Mouse (Mus musculus) mouse trophoblast stem cell (cell line): ENCODE data around the gene Carns1.
"Not testable (repeated sequence)": the region's sequence is repeated elsewhere in the genome, so short reads cannot be mapped to it uniquely, and the experiment has no call there.

Experiments
- in situ Hi-C, 2 experiments: fragments of 300-500 bp; cut with MseI, MboI; formaldehyde crosslinking; loops; 2 replicates in 1 of 2; 3 replicates in 1 of 2; pipeline ENCODE4 v1.15.1; 2025

Carns1 gene

DNA sequence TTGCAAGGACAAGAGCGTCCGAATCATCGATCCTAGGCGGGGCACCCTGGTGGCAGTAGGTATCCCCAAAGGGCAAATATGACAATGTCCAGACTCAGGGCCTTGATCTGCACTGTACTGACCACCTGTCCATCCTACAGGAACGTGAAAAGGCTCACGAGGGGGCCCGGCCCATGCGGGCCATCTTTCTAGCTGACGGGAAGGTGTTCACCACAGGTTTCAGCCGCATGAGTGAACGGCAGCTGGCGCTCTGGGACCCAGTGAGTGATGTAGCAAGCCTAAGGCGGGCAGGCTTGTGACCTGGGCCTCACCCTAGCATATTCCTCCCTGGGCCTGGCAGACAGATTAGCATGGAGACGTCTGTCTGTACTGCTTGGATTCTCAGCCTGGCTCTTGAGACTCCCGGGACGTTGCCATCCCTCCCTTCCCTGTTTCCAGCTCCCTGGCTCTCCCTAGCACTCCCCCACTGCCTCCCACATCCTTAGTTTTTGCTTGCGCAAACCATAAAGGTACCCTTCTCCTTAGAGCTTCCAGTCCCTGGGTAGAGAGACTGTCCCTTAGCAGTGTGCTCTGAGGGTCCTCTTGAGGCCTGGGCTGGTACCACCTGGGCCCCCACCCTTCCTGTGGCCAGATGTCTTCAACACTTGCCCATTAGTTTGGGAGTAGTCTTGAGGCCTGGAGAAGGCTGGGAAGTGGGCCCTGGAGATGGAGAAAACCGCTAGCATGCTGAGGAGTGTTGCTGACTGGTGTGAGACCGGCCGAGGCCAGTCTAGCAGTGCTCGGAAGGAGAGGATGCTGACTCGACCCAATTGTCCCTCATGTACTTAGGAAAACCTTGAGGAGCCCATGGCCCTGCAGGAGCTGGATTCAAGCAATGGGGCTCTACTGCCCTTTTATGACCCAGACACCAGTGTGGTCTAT is 24.5 kb downstream of the Carns1 start:
- in situ Hi-C loops, result no loop called here

DNA sequence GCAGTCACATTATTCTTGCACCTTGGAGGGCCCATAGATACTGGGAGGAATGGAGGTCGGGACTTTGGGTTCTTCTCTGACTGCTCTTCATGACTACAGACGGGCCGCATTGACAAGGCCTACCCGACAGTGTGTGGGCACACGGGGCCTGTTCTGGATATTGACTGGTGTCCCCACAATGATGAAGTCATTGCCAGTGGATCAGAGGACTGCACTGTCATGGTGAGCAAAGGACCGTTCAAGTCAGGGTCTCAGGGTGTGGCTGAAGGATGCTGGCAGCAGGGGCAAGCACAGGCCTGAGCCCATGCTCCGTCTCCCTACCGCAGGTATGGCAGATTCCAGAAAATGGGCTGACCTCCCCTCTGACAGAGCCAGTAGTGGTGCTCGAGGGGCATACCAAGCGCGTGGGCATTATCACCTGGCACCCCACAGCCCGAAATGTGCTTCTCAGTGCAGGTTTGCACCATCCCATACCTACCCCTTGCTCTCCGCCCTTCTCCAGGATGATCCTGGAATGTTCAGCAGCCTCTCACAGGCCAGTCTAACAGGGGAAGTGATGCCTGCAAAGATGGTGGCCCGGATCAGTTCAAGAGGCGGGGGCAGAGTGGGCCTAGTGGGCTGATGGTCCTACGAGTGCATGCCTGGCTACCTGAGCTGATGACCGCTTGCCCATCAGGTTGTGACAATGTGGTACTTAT is 25.4 kb downstream of the Carns1 start:
- in situ Hi-C loops, result no loop called here

DNA sequence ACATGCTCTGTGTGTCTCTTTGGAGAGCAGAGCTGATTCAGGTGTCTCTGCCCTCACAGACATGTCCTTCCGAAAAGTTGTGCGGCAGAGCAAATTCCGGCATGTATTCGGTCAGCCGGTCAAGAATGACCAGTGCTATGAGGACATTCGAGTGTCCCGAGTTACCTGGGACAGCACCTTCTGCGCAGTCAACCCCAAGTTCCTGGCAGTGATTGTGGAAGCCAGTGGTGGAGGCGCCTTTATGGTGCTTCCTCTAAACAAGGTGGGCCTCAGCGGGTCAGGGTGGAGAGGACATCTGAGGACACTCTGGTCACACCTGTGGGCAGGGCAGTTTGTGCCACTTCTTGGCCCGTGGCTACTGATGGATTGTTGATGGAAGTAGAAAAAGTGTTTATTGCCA is 26.0 kb downstream of the Carns1 start:
- in situ Hi-C loops, result no loop called here

DNA sequence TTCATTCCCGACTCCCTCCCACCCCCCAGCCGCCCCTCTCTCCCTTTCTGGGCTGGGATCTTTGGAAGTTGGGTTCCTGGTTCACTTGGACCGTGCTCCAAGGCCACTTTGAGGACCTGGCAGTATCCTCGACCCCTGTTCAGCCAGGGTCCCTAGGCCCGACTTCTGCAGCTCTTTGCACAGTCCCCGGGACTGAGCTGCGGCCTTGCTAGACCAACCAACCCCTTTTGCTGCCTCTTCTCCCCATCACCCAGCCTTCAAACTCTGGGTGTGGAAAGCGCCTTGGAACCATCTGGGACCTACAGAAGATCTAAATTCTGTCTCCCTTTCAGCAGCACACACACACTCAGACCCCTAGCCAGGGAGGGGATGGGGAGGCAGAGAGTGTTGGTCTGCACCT is 26.5 kb downstream of the Carns1 start:
- in situ Hi-C loops, result no loop called here

DNA sequence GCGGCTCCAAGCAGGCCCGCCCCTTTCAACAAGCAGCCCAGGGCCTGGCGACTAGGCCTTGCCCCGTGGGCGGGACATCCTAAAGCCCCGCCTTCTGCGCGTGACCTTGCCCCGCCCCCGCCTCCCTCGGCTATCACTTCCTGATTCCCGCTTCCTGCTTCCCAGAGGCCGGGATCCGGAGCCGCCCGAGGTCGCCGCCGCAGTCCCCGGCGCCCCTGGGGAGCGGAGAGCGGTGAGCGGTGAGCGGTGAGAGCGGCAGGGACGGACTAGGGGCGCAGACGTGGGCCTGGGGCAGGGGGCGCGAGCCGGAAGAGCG is 26.8 kb downstream of the Carns1 start, which contains the start of gene Coro1b:
Gene Coro1b, plus strand, starts transcription at position 129 of the 316 bp plus-strand sequence.
- in situ Hi-C loops, result no loop called here

DNA sequence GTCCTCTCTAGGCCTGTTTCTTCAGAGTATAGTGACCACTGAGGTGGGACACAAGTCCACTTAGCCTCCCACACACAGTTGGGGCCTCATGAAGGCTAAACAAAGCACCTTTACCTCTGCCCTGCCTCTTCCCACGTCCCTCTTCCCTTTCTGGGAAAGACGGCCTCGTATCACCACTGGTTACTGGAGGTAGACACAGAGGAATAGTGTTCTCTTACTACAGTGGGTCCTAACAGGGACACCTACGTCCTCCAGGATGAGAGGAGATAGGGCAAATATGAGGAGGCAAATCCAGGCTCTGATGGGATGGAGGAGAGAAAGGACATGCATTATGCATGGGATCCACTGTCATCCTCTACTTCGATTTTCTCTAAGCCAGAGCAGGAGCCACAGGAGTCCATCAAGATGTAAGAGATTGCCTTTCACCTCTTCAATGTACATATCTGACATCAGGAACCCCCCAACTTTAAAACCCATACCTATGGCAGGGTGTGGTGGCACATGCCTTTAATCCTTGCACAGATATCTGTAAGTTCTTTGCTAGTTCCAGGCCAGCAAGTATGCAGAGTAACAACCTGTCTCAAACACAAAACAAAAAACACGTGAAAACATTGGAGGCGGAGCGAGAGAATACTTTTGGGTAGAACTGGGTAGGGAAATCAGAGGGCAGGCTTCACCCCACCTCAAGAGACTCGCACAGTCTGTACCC is 27.3 kb downstream of the Carns1 start:
- in situ Hi-C loops, result no loop called here

DNA sequence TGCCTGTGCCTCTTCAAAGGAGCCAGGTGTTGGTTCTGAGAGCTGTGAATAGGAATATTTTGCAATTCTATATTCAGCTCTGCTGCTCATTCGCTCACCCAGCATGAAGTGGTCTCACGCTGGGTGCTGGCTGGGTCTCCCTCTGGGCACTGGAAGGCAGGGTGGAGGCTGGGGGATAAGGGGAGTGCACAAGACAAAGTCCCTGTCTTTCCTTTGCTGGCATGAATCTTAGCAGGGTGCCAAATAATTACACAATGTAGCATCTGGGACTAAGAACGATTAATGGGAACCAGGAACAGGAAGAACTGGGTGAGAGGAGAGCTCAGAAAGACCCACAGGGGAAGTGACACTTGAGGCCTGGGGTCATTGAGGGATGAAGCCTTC is 28.3 kb downstream of the Carns1 start:
- in situ Hi-C loops, result no loop called here

DNA sequence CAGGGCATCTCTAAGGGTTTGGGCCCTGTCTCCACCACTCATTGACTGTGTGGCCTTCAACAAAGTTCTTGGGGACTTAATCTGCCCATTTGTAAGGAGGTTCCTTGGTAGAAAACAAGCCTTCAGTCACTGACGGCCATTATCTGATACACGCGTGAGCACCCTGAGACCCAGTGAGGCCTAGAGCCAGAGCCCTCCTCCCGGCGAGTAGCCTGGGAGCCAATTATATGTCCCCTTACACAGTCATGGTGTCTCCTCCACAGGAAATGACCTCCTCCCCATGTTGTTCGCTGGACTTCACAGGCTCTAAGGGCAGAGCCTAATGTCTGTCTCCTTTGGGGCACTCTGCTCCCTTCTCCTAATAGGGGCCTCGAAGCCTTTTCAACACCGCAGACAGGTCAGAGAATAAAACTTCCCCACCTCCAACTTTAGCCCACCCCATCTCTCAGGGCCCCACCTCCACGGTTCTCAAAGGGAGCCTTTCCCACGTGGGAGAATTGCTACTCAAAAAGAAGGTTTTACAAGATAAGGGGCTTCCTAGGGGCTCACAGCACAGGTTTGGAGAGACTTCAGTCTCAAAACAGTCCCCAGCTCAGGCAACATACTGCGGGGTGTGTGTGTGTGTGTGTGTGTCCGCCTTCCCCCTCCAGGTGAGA is 28.8 kb downstream of the Carns1 start:
- in situ Hi-C loops, result no loop called here

DNA sequence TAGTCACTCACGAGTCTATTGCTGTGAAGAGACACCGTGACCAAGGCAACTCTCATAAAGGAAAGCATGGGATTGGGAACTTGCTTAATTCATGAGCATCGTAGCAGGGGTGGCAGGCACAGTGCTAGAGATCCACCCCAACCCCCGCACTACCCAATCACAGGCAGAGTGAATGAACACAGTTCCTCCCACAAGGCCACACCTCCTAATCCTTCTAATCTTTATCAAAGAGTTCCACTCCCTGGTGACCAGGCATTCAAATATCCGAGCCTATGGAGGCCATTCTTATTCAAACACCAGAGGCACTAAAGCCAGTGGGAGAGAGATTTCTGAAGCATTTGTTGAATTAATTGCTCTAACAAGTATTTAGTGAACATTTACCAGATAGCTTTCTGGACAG is 29.3 kb downstream of the Carns1 start:
- in situ Hi-C loops, result no loop called here

DNA sequence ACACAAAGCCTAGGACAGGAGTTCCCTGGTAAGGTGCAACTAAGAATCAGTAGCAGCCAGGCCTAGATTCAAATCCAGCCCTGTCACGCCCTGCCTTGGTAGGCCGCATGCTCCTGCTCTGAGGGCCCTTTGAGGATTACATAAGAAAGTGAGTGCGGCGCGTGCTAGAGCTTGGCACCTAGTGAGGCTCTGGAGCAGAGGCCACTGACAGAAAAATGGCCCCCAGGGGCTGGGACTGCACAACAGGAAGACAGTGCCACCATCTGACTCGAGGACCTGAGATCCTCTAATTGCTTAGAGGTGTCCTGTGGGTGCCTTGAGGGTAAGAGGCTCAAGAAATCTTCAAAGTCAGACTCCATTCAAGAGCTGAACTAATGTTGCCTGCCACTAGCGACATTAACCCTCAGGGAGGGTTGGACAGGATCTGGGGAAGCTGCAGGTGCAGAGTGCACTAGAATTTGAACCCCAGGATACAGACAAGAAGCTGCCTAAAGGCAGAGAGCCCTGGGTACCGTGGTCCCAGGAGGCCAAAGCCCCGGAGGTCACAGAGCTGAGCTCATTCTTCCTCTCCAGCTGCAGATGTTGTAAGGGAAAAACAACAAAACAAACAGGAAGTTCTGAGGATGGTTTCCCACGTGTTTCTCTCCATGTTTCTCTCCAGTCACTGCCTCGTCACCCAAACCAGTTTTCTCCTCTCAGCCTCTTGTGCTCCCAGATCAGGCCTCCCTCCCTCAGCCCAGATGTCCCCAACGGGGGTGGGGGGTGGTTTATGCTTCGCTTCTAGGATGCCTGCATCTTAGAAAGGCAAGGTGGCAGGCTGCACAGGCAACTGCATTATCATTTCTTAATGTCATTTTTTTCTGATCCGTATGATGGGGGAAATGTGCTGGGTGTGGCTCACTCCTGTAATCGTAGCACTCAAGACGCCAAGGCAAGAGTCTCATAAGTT is 30.5 kb downstream of the Carns1 start:
- in situ Hi-C loops, result no loop called here

DNA sequence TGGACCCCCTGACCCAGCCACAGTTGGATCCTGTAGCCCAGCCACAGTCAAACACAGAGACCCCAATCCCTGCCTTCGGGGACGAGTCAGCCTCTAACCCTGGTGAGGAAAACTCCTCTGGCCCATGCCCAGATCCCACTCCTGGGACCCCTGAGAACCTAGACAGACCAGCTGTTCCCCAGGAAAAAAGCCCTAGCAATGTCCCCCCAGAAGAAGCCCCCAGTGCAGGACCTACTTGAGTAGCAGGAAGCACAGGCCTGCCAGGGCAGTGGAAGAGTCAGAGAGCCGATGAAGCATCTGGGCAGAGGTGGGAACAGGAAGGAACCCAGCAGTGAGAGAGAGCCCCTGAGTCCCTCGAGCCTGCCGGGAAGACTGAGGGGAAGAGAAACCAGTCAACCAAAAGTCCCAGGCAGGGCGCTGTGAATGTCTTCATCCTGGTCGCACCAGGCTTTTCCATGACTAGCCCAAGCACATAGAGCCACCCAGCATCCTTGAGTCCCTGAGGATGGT is 31.5 kb downstream of the Carns1 start, which contains the start of gene Cabp4:
Gene Cabp4, minus strand, starts transcription at position 275 of the 510 bp plus-strand sequence.
- in situ Hi-C loops, result no loop called here

DNA sequence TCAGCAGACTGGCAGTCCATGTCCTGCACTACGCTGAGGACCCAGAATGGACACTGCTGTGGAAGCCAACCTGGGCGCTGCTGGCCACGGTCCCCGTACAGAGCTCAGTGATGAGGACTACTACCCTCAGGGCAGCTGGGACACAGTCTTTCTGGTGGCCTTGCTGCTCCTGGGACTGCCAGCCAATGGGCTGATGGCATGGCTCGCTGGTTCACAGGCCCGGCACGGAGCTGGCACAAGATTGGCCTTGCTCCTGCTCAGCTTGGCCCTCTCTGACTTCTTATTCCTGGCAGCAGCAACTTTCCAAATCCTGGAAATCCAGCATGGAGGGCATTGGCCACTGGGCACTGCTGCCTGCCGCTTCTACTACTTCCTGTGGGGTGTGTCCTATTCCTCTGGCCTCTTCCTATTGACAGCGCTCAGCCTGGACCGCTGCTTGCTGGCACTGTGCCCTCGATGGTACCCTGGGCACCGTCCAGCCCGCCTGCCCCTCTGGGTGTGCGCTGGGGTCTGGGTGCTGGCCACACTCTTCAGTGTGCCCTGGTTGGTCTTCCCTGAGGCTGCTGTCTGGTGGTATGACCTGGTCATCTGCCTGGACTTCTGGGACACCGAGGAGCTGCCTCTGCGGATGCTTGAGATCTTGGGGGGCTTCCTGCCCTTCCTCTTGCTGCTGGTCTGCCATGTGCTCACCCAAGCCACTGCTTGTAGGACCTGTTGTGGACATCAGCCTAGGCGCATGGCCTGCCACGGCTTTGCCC is 32.7 kb downstream of the Carns1 start:
- in situ Hi-C loops, result no loop called here

DNA sequence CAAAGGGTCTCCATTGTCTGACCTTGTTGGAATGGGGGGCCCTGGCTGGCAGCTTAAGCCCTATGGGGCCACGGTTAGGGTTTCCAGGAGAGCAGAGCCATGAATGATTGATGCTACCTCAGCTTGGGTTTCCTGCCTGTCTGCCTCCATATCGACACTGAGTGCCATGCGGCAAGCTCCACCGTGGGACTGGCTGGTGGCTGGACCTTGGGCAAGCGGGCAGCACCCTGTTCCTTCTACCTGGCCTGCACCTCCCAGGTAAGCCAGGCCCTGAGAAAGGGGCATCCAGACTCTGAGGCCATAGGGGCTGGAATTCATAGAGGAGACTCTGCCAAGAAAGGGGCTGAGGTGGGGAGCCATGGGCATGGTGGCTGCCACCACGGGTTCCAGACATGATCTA is 35.1 kb downstream of the Carns1 start:
- in situ Hi-C loops, result no loop called here

DNA sequence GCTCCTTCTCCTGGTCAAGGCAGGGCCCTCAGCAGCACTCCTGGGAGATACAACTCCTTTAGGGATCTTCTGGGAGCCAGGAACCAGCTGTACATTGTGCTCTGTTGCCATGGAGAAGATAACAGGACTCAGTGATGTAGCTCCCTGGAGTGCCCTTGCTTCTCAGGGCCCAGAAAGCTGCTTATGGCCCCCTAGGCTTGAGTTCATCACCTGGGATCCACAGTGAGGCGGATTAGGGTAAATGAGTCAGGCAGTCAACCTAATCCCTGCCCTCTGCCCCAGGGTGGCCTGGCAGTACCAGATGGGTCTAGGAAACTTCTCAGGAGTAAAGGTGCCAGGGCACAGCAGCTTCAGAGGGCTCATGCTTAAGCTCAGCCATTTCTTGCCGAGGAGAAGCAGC is 35.8 kb downstream of the Carns1 start, which contains the start of gene Gpr152:
Gene Gpr152, plus strand, starts transcription at position 342 of the 400 bp plus-strand sequence.
- in situ Hi-C loops, result no loop called here

DNA sequence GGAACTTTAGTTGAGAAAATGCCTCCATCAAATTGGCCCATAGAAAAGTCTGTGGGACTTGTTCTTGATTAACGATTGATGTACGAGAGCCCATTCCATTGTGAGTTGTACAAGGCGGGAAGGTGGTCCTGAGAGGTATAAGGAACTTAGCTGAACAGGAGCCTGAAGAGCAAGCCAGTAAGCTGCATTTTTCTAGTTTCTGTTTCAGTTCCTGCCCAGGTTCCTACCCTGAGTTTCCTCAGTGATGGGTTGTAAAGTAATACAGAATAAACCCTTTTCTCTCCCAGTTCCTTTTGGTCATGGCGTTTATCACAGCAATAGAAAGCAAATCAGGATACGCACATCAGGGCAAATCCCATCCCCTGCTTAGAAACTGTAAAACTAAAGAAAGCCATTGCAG is 37.4 kb downstream of the Carns1 start:
- in situ Hi-C loops, result no loop called here

DNA sequence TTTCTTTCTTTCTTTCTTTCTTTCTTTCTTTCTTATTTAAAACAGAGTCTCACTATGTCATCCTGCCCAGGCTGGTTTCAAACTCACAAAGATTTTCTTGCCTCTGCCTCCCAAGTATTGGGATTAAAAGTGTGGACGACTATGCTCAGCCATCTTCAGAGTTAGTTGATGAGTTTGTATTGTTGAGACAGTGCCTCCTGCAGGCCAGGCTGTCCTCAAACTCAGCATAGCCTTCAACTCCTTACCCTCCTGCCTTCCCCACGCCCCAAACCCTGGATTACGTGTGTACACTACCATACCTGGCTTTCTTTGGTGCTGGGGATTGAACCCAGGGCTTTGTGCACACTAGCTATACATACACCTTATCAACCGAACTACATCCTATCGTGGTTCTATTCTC is 38.8 kb downstream of the Carns1 start:
- in situ Hi-C loops, result no loop called here

DNA sequence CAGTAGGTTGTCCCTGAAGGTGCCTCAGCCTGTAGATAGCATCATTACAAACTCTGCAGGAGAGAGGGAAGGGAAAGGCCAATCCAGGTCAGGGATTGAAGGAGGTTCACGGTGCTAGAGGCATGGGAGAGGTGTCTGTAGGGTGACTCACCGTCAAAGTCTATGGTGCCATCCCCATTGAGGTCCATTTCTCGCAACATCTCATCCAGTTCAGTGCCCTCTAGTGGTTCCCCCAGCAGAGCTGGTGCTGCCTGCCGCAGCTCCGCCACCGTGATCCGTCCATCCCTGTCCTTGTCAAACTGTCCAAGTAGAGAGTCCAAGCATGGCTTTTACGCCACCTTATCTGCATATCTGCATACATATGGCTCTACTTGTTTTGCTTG is 39.3 kb downstream of the Carns1 start:
- in situ Hi-C loops, result not testable (repeated sequence)

DNA sequence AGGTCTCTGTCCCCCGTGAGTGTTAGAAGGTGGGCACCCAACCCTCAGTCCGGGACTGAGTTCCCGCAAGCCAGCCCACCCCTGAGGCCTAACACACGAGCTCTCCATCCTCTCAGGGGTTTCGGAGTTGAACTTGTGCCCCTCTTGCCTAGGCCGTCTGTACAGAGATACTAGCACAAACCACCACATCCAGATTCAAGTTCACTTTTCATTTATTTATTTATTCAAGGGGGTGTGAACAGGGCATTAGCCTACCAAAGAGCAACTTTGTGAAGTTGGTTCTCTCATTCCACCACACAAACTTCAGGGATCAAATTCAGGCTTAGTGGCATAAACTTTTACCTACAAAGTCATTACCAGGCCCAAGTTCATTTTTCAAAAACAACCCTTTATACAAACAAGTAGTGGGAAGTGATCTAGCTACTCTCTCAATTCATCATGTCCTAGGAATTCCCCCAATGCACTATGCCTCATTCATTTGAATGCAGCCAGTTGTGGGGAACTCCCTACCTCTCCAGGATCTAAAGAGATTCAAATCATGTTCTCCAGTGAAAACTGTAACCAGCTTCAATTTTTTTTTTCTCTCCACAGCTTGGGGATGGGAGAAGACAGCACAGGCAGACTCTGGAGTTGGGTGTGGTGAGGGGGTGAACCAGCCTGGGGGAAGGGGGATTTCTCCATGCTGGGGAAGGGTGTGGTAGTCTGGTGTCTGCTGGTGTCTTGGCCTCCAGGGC is 39.9 kb downstream of the Carns1 start:
- in situ Hi-C loops, result not testable (repeated sequence)

DNA sequence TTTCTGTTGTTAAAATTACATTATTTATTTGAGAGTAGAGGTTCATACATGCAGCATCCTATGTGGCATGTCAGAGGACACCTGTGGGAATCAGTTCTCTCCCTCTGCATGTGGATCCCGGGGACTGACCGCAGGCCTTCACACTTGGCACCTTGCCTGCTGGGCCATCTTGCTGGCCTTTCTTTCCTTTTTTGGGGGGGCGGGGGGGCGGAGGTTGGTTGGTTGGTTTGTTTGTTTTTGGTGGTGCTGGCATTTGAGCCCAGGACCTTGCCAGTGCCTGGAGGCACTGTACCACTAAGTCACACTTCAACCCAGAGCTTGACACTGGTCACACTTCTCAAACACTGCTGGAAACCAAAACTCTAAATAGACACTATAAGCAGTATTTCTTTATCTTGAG is 40.9 kb downstream of the Carns1 start:
- in situ Hi-C loops, result no loop called here
